Mouse (Mus musculus): ENCODE measurements around the gene Tmem37. TPM values are rescaled to one million over a fixed set of nuclear protein-coding genes. Genes with fewer than 3 reads are reported as not detected.

Gene Tmem37
- total and polyA plus RNA-seq, 2 experiments from 2014 or later = 6.8 to 7.8 TPM

GRCm38 (mm10) chr1:120082957-120083585 is 9.2 kb upstream of the Tmem37 start:
- no peaks in the 10 kb centered on the region for H3K9me3 ChIP-seq (replicated peaks; ENCODE audit: control insufficient read depth, low read length)
- no peak for DNase-seq (ENCODE audit: low spot score)
- TF ChIP-seq EP300 (IDR thresholded peaks at IDR 0.05; ENCODE audit: low read depth) = no peak
- no peak for TF ChIP-seq CTCF (IDR thresholded peaks at IDR 0.05; ENCODE audit: low read depth)
- H3K4me3 ChIP-seq (ENCODE audit: low read depth, low read length) = no peak overlapping the region
- H3K27ac ChIP-seq (ENCODE audit: low read depth) = no peak overlapping the region
- H3K36me3 ChIP-seq (replicated peaks; ENCODE audit: control insufficient read depth, insufficient read depth, low read length) = no peaks in the 10 kb centered on the region
- no peak overlapping the region for H3K9ac ChIP-seq (replicated peaks; ENCODE audit: low read depth, low read length)
- no peaks in the 10 kb centered on the region for H3K27me3 ChIP-seq (ENCODE audit: control insufficient read depth, insufficient read depth, low read length)
- no peak for ATAC-seq (ENCODE audit: insufficient read depth, low read depth)
- 15% methylated on average over 7 of the region's 7 CpGs for WGBS
- peak overlapping the region; percentile 31 for H3K4me2 ChIP-seq (ENCODE audit: low read depth, low read length)
- peaks cover 6% of the 10 kb centered on the region; the same call in 1 of the 2 replicates for H3K4me1 ChIP-seq (ENCODE audit: control insufficient read depth, insufficient read depth)

GRCm38 (mm10) chr1:120080632-120081031 is 6.8 kb upstream of the Tmem37 start:
- ATAC-seq (ENCODE audit: insufficient read depth, low read depth) (no peak), DNase-seq (ENCODE audit: low spot score) (no peak)
- Histone ChIP-seq H3K4me1 (ENCODE audit: control insufficient read depth, insufficient read depth) (peaks cover 6% of the 10 kb centered on the region; the same call in 1 of the 2 replicates), H3K9me3 (replicated peaks; ENCODE audit: control insufficient read depth, low read length) (no peaks in the 10 kb centered on the region), H3K9ac (replicated peaks; ENCODE audit: low read depth, low read length) (no peak overlapping the region), H3K27ac (ENCODE audit: low read depth) (no peak overlapping the region), H3K27me3 (ENCODE audit: control insufficient read depth, insufficient read depth, low read length) (no peaks in the 10 kb centered on the region), H3K4me3 (ENCODE audit: low read depth, low read length) (no peak overlapping the region), H3K4me2 (ENCODE audit: low read depth, low read length) (no peak overlapping the region), H3K36me3 (replicated peaks; ENCODE audit: control insufficient read depth, insufficient read depth, low read length) (no peaks in the 10 kb centered on the region)
- no peak for TF ChIP-seq CTCF (IDR thresholded peaks at IDR 0.05; ENCODE audit: low read depth)
- no peak for TF ChIP-seq EP300 (IDR thresholded peaks at IDR 0.05; ENCODE audit: low read depth)
- WGBS = 81% methylated on average over 1 of the region's 1 CpGs

GRCm38 (mm10) chr1:120077746-120078410 is 4.0 kb upstream of the Tmem37 start:
- TF ChIP-seq CTCF (IDR thresholded peaks at IDR 0.05; ENCODE audit: low read depth) (no peak), EP300 (IDR thresholded peaks at IDR 0.05; ENCODE audit: low read depth) (no peak)
- WGBS = 36% methylated on average over 9 of the region's 9 CpGs
- ATAC-seq (ENCODE audit: insufficient read depth, low read depth) (no peak), DNase-seq (ENCODE audit: low spot score) (no peak)
- peaks cover 6% of the 10 kb centered on the region; the same call in 1 of the 2 replicates for H3K4me1 ChIP-seq (ENCODE audit: control insufficient read depth, insufficient read depth)
- no peaks in the 10 kb centered on the region for H3K9me3 ChIP-seq (replicated peaks; ENCODE audit: control insufficient read depth, low read length)
- no peak overlapping the region for H3K27ac ChIP-seq (ENCODE audit: low read depth)
- no peak overlapping the region for H3K4me2 ChIP-seq (ENCODE audit: low read depth, low read length)
- no peak overlapping the region for H3K4me3 ChIP-seq (ENCODE audit: low read depth, low read length)
- H3K36me3 ChIP-seq (replicated peaks; ENCODE audit: control insufficient read depth, insufficient read depth, low read length) = no peaks in the 10 kb centered on the region
- no peak overlapping the region for H3K9ac ChIP-seq (replicated peaks; ENCODE audit: low read depth, low read length)
- 0 out of 2 replicates have a peak, but pooled peaks cover 3% of the 10 kb centered on the region for H3K27me3 ChIP-seq (ENCODE audit: control insufficient read depth, insufficient read depth, low read length)

- WGBS = 69% methylated on average over 5 of the region's 5 CpGs
- Histone ChIP-seq H3K4me2 (ENCODE audit: low read depth, low read length) (no peak overlapping the region), H3K9me3 (replicated peaks; ENCODE audit: control insufficient read depth, low read length) (no peaks in the 10 kb centered on the region), H3K9ac (replicated peaks; ENCODE audit: low read depth, low read length) (no peak overlapping the region), H3K4me1 (ENCODE audit: control insufficient read depth, insufficient read depth) (peaks cover 8% of the 10 kb centered on the region; the same call in 1 of the 2 replicates), H3K36me3 (replicated peaks; ENCODE audit: control insufficient read depth, insufficient read depth, low read length) (no peaks in the 10 kb centered on the region), H3K27me3 (ENCODE audit: control insufficient read depth, insufficient read depth, low read length) (peaks cover 8% of the 10 kb centered on the region; the same call in 1 of the 2 replicates), H3K27ac (ENCODE audit: low read depth) (no peak overlapping the region), H3K4me3 (ENCODE audit: low read depth, low read length) (no peak overlapping the region)
- ATAC-seq (ENCODE audit: insufficient read depth, low read depth) = no peak
- TF ChIP-seq EP300 (IDR thresholded peaks at IDR 0.05; ENCODE audit: low read depth) (no peak), CTCF (IDR thresholded peaks at IDR 0.05; ENCODE audit: low read depth) (no peak)
- no peak for DNase-seq (ENCODE audit: low spot score)
Measured at GRCm38 (mm10) chr1:120075507-120075906, 1.6 kb upstream of the Tmem37 start.

- Histone ChIP-seq H3K27me3 (ENCODE audit: control insufficient read depth, insufficient read depth, low read length) (peaks cover 8% of the 10 kb centered on the region; the same call in 1 of the 2 replicates), H3K4me1 (ENCODE audit: control insufficient read depth, insufficient read depth) (peaks cover 8% of the 10 kb centered on the region; the same call in 1 of the 2 replicates), H3K9me3 (replicated peaks; ENCODE audit: control insufficient read depth, low read length) (no peaks in the 10 kb centered on the region), H3K9ac (replicated peaks; ENCODE audit: low read depth, low read length) (no peak overlapping the region), H3K4me2 (ENCODE audit: low read depth, low read length) (no peak overlapping the region), H3K36me3 (replicated peaks; ENCODE audit: control insufficient read depth, insufficient read depth, low read length) (no peaks in the 10 kb centered on the region), H3K4me3 (ENCODE audit: low read depth, low read length) (no peak overlapping the region), H3K27ac (ENCODE audit: low read depth) (no peak overlapping the region)
- DNase-seq (ENCODE audit: low spot score) (no peak), ATAC-seq (ENCODE audit: insufficient read depth, low read depth) (no peak)
- 41% methylated on average over 4 of the region's 4 CpGs for WGBS
- no peak for TF ChIP-seq EP300 (IDR thresholded peaks at IDR 0.05; ENCODE audit: low read depth)
- TF ChIP-seq CTCF (IDR thresholded peaks at IDR 0.05; ENCODE audit: low read depth) = no peak
Measured at GRCm38 (mm10) chr1:120074931-120075330, 1.1 kb upstream of the Tmem37 start.
